In the genomic region with DNA sequence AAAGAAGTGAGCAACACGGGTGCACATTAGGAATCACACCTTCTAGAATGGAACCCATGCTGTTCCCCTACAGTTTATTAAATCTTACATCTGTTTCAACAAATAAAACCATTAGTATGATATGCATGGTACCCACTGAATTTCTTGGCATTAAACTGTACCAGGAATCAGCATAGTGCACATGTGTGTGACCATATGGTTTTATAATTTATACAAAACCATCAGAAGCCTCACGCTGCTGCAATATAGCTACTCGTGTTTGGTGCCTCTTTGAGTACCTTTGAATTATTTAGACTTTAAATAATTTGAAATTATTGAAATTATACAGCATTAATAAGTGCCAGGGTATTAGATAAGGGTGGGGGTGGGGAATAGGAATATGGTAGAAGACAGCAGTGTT, we compare ENCODE assay signal across 21 mouse cellular contexts.
A peak's percentile ranks its signal among the peaks of the same experiment; 100 is the strongest.
DNase-seq lines count a peak whose midpoint lies in the region; ATAC-seq and TF ChIP-seq lines count a peak whose summit lies in the region.
"Had no signal": no experiment of that assay in that cellular context is flagged by ENCODE, and none has a peak within 500 bp of the region (broad histone marks: within the 10 kb centered on the region; RNA-seq: fewer than 3 reads in every experiment).

No protein-coding gene starts in this region.

- 75% methylated on average over 3 of the region's 3 CpGs for WGBS in forebrain, embryonic 13.5 days
- 84% methylated on average over 3 of the region's 3 CpGs for WGBS in forebrain, embryonic 11.5 days
- WGBS in forebrain, embryonic 14.5 days = 70% methylated on average over 3 of the region's 3 CpGs
- 66% methylated on average over 3 of the region's 3 CpGs for whole genome bisulfite sequencing in forebrain, embryonic 16.5 days

- DNase-seq in forebrain, embryonic 11.5 days (ENCODE audit: low spot score) = no peak
- peak; percentile 47 for DNase-seq in forebrain, embryonic 14.5 days (ENCODE audit: low spot score)
- DNase-seq in brain, embryonic 14.5 days (ENCODE audit: low read depth) = peak; percentile 38
- DNase-seq in layer of hippocampus, postnatal 36 days = no peak
- DNase-seq: adrenal gland, adult 2 months; adrenal gland, adult 8-10 months; adrenal gland, postnatal 10 days; adrenal gland, postnatal 14 days; adrenal gland, postnatal 25 days; adrenal gland, postnatal 36 days; B cell, adult 2 months; cerebellum, adult 11 months; cerebellum, adult 11-12 months; cerebellum, adult 18-20 months; cerebellum, adult 2 months had no signal

- no peak overlapping the region for H3K9ac ChIP-seq in forebrain, embryonic 13.5 days
- H3K9ac ChIP-seq in forebrain, embryonic 11.5 days (ENCODE audit: low read length) = no peak overlapping the region
- no peak overlapping the region for H3K9ac ChIP-seq in forebrain, embryonic 14.5 days (ENCODE audit: low read length)
- H3K9ac ChIP-seq in forebrain, embryonic 16.5 days (replicated peaks; ENCODE audit: low read depth, low read length) = no peak overlapping the region

- no peak for TF ChIP-seq POLR2A in brain, embryonic 14.5 days (IDR thresholded peaks at IDR 0.05; ENCODE audit: borderline replicate concordance, extremely low read depth, insufficient read depth, insufficient read length, poor library complexity, severe bottlenecking)

- H3K4me3 ChIP-seq in forebrain, embryonic 13.5 days = no peak overlapping the region
- H3K4me3 ChIP-seq in forebrain, embryonic 11.5 days (ENCODE audit: low read depth, low read length) = no peak overlapping the region
- H3K4me3 ChIP-seq in forebrain, embryonic 14.5 days (ENCODE audit: low read depth, low read length) = no peak overlapping the region
- H3K4me3 ChIP-seq in forebrain, embryonic 16.5 days (replicated peaks; ENCODE audit: low read length) = no peak overlapping the region

- ATAC-seq in forebrain, embryonic 13.5 days = 0 out of 2 replicates have a peak, but pooled peaks have one; percentile 51
- ATAC-seq in forebrain, embryonic 11.5 days (replicated peaks; ENCODE audit: low FRiP score) = no peak
- ATAC-seq in forebrain, embryonic 14.5 days = peak; percentile 61; the same call in 1 of the 2 replicates
- no peak for ATAC-seq in forebrain, embryonic 16.5 days
- ATAC-seq: activated CD4-positive, CD25-positive, alpha-beta regulatory T cell, adult 4 months; CD4-positive, CD25-positive, alpha-beta regulatory T cell, adult 4 months; Patski had no signal

- no peak overlapping the region for H3K27ac ChIP-seq in forebrain, embryonic 13.5 days
- no peak overlapping the region for H3K27ac ChIP-seq in forebrain, embryonic 11.5 days (ENCODE audit: low read depth, low read length)
- H3K27ac ChIP-seq in forebrain, embryonic 14.5 days (ENCODE audit: low read depth, low read length) = no peak overlapping the region
- no peak overlapping the region for H3K27ac ChIP-seq in forebrain, embryonic 16.5 days (ENCODE audit: low read length)

- no peaks in the 10 kb centered on the region for H3K27me3 ChIP-seq in forebrain, embryonic 13.5 days
- no peaks in the 10 kb centered on the region for H3K27me3 ChIP-seq in forebrain, embryonic 11.5 days (ENCODE audit: control insufficient read depth, insufficient read depth, low read length)
- H3K27me3 ChIP-seq in forebrain, embryonic 14.5 days (replicated peaks; ENCODE audit: control insufficient read depth, insufficient read depth, low read length) = no peaks in the 10 kb centered on the region
- H3K27me3 ChIP-seq in forebrain, embryonic 16.5 days (replicated peaks; ENCODE audit: control insufficient read depth, insufficient read depth, low read length) = no peaks in the 10 kb centered on the region
- H3K27me3 ChIP-seq: Patski had no signal

- no peaks in the 10 kb centered on the region for H3K36me3 ChIP-seq in forebrain, embryonic 13.5 days (ENCODE audit: poor library complexity, severe bottlenecking)
- H3K36me3 ChIP-seq in forebrain, embryonic 11.5 days (ENCODE audit: control insufficient read depth, insufficient read depth, low read length) = no peaks in the 10 kb centered on the region
- H3K36me3 ChIP-seq in forebrain, embryonic 14.5 days (ENCODE audit: control insufficient read depth, insufficient read depth, low read length) = no peaks in the 10 kb centered on the region
- H3K36me3 ChIP-seq in forebrain, embryonic 16.5 days (ENCODE audit: control insufficient read depth, insufficient read depth) = no peaks in the 10 kb centered on the region
- H3K36me3 ChIP-seq: G1E had no signal

- H3K4me1 ChIP-seq in forebrain, embryonic 13.5 days = no peaks in the 10 kb centered on the region
- no peaks in the 10 kb centered on the region for H3K4me1 ChIP-seq in forebrain, embryonic 11.5 days (replicated peaks; ENCODE audit: control insufficient read depth, insufficient read depth, low read length)
- no peaks in the 10 kb centered on the region for H3K4me1 ChIP-seq in forebrain, embryonic 14.5 days (ENCODE audit: control insufficient read depth, insufficient read depth, low read length)
- no peaks in the 10 kb centered on the region for H3K4me1 ChIP-seq in forebrain, embryonic 16.5 days (replicated peaks; ENCODE audit: control insufficient read depth, insufficient read depth, low read length)

- no peaks in the 10 kb centered on the region for H3K9me3 ChIP-seq in forebrain, embryonic 13.5 days (replicated peaks)
- H3K9me3 ChIP-seq in forebrain, embryonic 11.5 days (ENCODE audit: control insufficient read depth, low read length) = no peaks in the 10 kb centered on the region
- no peaks in the 10 kb centered on the region for H3K9me3 ChIP-seq in forebrain, embryonic 14.5 days (replicated peaks; ENCODE audit: control insufficient read depth, low read length)
- H3K9me3 ChIP-seq in forebrain, embryonic 16.5 days (ENCODE audit: control insufficient read depth, low read length) = no peaks in the 10 kb centered on the region
- H3K9me3 ChIP-seq: G1E had no signal

- no peak overlapping the region for H3K4me2 ChIP-seq in forebrain, embryonic 13.5 days
- H3K4me2 ChIP-seq in forebrain, embryonic 11.5 days (ENCODE audit: low read depth, low read length, severe bottlenecking) = no peak overlapping the region
- H3K4me2 ChIP-seq in forebrain, embryonic 14.5 days (ENCODE audit: low read length) = no peak overlapping the region
- H3K4me2 ChIP-seq in forebrain, embryonic 16.5 days (ENCODE audit: low read length) = no peak overlapping the region

- TF ChIP-seq CTCF in brain, embryonic 14.5 days (IDR thresholded peaks at IDR 0.05; ENCODE audit: borderline replicate concordance, extremely low read depth, insufficient read depth, insufficient read length) = no peak

Comparison
In these comparisons a context has a peak if more than half of its experiments do, and no peak if none do; other contexts are left out.
1. ATAC-seq: peak in forebrain, embryonic 13.5 days (single experiment) and forebrain, embryonic 14.5 days (single experiment); none in forebrain, embryonic 11.5 days (single experiment) and forebrain, embryonic 16.5 days (single experiment).
2. DNase-seq: peak in forebrain, embryonic 14.5 days (single experiment) and brain, embryonic 14.5 days (single experiment); none in forebrain, embryonic 11.5 days (single experiment) and layer of hippocampus, postnatal 36 days (0 of 2).